Mouse (Mus musculus): ENCODE measurements around the gene Bod1l.

- TF ChIP-seq CTCF (IDR thresholded peaks at IDR 0.05; ENCODE audit: borderline replicate concordance, extremely low read depth, insufficient read depth, insufficient read length) (no peak), POLR2A (IDR thresholded peaks at IDR 0.05; ENCODE audit: borderline replicate concordance, extremely low read depth, insufficient read depth, insufficient read length, poor library complexity, severe bottlenecking) (no peak)
Observed at GRCm38 (mm10) chr5:41805085-41805484, 39.0 kb downstream of the Bod1l start.

Data from brain, embryonic 14.5 days (tissue).